Mouse (Mus musculus) liver, adult 2 months (tissue): ENCODE results near the gene Dnajc5.

Experiments used
- CTCF ChIP-seq: fragments of 200-500 bp; IDR thresholded peaks from 2 replicates; pipeline ENCODE4 v1.5.1; 2011; ENCODE audit warnings: low read depth, low read length, control low read depth
- POLR2A ChIP-seq: fragments of 200-500 bp; IDR thresholded peaks from 2 replicates; pipeline ENCODE4 v1.6.1; 2011; ENCODE audit warnings: low read length, control low read depth; ENCODE audit not compliant: insufficient read depth; ENCODE audit errors: extremely low read depth

DNA sequence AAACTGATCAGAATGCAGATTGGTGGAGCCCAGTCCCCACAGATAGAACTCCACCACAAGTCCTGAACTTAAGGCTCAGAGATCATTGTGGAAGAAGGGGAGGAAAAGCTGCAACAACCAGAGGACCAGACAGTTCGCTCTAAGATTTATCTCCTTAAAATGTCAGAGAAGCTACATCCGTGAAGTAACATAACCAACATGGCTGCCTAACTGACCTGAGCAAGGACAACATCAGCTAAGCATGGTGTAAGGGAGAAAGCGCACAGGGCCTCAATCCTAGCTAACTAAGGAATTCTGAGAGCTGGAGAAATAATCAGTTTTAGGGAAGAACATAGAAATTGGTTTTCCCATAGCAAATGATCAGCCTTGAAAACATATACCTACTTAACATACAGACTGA is 1.1 kb upstream of the Dnajc5 start:
- TF ChIP-seq CTCF = no peak
- no peak for TF ChIP-seq POLR2A
